Mouse (Mus musculus): ENCODE results near the gene Gabpb2.

Gabpb2 gene

GRCm38 (mm10) chr3:95217255-95218134 lies at the start of gene Gabpb2:
Gabpb2 (minus strand) TSS chr3:95217916.
- DNase-seq (ENCODE audit: low read depth), result peak; percentile 96

DNA sequence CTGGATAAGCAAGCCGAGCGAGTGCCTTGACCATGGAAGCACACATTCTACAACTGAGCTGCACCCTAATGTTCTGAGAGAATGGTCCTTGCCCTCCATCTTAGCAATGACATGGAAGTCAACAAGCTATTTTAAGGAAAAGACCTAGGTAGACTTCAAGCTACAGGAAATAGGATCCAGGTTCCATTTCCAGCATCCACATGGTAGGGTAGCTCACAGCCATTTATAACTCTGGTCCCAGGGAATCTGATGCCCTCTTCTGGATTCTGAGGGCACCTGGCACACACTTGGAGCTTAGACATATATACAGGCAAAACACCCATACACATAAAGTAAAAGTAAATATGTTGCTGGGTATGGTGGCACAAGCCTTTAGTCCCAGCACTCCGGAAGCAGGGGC lies 48.3 kb upstream of the Gabpb2 start:
- DNase-seq (ENCODE audit: low read depth), result no peak

DNA sequence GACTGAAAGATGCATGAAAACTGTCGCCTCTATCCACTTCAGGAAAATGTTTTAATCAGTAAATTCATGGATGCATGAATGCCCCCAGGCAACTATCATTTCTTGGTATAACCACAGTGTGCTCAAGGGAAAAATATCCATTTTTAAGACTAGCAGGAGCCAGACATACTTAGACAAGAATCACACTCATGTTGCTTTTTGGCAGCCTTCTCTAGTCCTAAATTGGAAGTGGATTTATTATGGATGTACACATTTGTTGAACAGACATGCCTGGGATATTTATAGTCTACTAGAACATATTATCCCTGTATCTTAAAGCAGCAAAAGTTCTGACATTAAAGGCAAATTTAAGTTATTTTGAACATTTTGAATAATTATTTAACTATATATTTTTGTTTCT lies 47.0 kb upstream of the Gabpb2 start:
- DNase-seq (ENCODE audit: low read depth), result no peak

DNA sequence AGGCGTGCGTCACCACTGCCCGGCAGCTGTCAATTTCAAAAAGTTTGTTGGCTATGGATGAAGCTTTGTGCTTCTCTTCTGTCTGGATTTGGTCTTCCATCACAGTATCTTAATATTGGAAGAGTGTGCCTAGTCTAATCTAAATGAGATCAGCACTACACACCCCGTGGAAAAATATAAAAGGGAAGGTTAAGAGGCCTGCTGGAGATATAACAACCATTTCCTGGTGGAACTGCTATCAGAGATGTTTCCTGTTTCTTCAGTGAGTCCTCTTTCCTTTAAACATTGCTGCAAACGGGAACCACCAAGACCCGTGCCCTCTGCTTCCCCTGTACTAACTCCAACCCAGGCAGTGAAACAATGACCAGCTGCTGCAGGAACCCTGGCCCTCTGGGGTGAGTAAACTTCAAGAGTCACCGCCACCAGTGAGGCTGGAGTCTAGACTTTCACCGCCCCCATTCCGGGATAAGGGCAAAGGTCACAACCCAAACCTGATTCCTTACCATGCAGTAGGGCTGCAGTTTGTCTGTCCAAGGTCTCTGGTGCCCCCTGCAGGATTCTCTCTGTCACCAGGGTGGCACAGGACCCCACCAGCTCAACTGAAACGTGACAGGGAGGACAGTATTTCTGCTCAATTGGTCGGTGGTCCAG lies 45.5 kb upstream of the Gabpb2 start:
- DNase-seq (ENCODE audit: low read depth), result peak; percentile 86

GRCm38 (mm10) chr3:95261975-95262374 lies 44.3 kb upstream of the Gabpb2 start:
- DNase-seq (ENCODE audit: low read depth), result no peak

GRCm38 (mm10) chr3:95256931-95257330 lies 39.2 kb upstream of the Gabpb2 start:
- DNase-seq (ENCODE audit: low read depth), result no peak

- no peak for DNase-seq (ENCODE audit: low read depth)
These were observed 33.2 kb upstream of the Gabpb2 start, which contains the start of gene Bnipl for GRCm38 (mm10) chr3:95250783-95251424. Bnipl (minus strand) TSS chr3:95251193.

GRCm38 (mm10) chr3:95250361-95250760 lies 32.6 kb upstream of the Gabpb2 start:
- no peak for DNase-seq (ENCODE audit: low read depth)

GRCm38 (mm10) chr3:95247660-95248336 lies 30.1 kb upstream of the Gabpb2 start:
- DNase-seq (ENCODE audit: low read depth), result no peak

DNA sequence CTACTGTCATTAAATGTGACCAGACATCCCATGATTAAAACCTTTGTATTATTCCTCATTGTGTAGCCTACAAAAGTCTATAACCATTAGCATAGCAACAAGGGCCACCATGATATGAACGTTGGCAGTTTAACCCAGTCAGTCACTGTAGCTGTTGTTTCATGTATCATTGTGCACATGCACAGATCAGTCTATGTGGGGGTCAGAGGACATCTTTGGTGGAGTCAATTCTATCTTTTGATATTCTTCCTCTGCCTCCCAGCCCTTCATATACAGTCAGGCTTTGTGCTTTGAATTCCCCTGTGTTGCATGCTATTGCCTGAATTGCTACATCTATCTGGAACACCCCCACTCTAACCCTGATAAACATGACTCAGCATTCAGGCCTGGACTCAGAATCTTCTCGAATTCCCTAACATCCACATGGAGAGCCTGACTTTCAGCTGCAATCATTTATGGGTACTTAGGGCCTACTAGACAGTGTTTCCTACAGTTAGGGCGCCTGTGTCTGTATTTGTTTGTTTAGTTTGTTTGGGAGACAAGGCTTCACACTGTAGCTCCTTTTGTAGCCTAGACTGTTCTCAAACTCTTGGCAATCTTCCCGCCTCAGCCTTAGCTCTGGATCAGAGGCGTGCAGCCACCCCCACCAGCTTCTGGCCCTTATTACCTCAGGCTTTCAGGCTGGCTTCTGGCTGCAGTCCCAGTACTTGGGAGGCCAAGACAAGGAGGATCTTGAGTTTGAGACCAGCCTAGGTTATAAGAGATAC lies 28.9 kb upstream of the Gabpb2 start:
- DNase-seq (ENCODE audit: low read depth), result no peak

DNA sequence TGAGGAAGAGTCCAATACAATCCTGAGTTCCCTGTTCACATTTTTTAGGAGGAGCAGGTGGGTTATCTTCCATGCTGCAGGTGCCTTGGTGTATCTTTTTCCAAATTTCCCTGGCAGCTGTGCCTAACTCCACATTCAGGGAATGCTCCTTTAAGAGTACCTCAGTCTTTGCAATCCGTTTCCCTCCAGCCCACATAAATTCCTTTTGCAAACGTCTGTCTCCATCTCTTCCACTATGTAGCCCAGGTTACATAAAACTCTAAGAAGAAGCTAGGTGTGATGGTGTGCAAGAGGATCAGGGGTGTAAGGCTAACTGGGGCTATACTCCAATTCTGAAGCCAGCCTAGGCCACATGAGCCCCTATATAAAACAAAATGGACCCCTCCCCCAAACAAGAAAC lies 25.4 kb upstream of the Gabpb2 start:
- DNase-seq (ENCODE audit: low read depth), result no peak

DNA sequence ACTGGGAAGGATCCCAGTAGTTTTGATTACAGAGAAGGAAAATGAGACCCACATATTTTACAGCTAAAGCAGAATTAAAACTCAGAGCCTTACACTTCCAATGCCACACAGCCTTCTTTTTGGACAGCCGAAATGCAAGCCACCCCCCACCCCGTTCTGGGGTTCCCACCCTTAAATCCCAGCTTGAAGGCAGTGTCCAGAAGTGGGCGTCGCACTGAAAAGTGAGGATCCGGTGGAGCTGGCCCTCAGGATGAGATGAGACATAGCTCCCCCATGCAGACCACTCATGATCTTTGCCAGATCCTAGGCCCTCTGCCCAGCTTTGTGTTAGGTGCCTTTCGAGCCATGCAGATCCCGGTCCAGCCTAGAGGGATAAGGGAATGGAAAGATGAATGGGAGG lies 23.8 kb upstream of the Gabpb2 start, which contains the start of gene Gm128:
Gene Gm128, minus strand, starts transcription at position 101 of the 400 bp plus-strand sequence.
- DNase-seq (ENCODE audit: low read depth), result no peak

GRCm38 (mm10) chr3:95240900-95241299 lies 23.2 kb upstream of the Gabpb2 start:
- peak; percentile 18 for DNase-seq (ENCODE audit: low read depth)

- no peak for DNase-seq (ENCODE audit: low read depth)
These were observed 22.3 kb upstream of the Gabpb2 start for GRCm38 (mm10) chr3:95239971-95240370.

DNA sequence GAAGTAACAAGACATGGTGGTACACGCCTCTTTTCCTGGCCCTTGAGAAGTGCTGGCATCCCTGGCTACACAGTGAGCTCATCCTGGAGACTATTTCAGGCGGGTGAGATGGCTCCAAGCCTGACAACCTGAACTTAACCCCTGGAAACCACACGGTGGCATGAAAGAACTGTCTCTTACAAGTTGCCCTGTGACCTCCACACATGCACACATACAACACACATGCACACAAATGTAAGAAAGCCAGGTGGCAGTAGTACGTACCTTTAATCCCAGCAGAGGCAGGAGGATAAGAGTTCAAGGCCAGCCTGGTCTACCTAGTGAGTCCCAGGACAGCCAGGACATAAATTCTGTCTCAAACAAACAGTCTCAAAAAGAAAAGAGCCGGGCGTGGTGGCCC lies 21.3 kb upstream of the Gabpb2 start:
- peak; percentile 43 for DNase-seq (ENCODE audit: low read depth)

DNA sequence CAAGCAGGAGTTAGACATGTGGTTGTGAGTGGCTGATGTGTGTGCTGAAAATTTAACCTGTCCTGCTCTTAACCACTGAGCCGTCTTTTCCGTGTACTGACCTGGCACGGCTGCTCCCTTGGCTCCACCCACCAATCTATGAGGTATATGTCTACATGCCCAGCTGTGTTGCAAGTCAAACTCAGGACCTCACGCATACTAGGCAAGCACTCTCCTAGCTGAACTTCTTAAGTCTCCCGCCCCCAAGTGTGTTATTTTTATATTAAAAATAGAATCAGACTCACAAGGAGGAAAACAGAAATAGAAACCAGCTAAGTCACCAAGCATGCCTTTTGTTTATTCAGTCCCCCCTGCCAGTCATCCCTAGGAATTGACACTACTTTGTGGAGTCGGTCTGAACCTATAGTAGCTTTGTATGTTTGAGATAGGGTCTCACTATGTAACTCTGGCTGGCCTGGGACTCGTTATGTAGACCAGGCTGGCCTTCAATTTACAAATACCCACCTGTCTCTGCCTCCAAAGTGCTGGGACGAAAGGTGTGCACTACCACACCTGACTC lies 19.9 kb upstream of the Gabpb2 start:
- DNase-seq (ENCODE audit: low read depth), result peak; percentile 17

GRCm38 (mm10) chr3:95235386-95236301 lies 17.9 kb upstream of the Gabpb2 start:
- DNase-seq (ENCODE audit: low read depth), result peak; percentile 9

DNA sequence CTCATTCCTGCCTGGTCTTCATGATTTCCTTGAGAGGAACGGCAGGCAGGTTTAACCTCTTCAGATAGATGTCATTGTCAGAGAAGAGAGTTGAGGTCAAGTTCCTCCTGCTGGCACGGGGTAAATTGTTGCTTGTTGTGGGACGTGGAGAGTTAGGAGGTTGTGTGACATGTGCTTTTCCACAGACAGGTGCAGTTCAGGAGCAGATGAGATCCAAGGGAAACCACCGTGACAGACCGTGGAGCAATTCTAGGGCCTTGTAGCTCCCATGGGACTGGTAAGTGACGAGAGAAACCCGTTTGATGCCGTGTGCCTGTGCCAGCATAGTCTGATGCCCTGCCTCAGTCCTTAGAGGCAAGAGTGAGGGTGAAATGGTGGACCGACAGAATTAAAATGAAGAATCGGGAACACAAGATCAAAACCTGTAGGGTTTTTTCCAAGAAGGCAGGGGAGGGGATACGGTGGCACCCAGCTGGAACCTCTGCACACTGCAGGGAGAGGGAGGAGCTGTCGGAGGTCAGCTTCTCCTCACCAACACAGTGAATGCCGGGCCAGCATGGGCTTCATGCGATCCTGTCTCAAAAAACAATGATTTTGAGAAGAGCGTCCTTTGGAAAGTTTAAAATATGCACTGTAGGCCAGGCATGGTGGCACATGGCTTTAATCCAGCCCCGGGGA lies 15.7 kb upstream of the Gabpb2 start:
- no peak for DNase-seq (ENCODE audit: low read depth)

GRCm38 (mm10) chr3:95232771-95233170 lies 15.1 kb upstream of the Gabpb2 start:
- DNase-seq (ENCODE audit: low read depth), result peak; percentile 47
